Mouse (Mus musculus): ENCODE results near the gene Cx3cr1.

Cx3cr1 gene

GRCm38 (mm10) chr9:119998776-119999175 is 70.9 kb downstream of the Cx3cr1 start:
- DNase-seq (ENCODE audit: low spot score), result no peak

GRCm38 (mm10) chr9:119996080-119996479 is 73.6 kb downstream of the Cx3cr1 start:
- DNase-seq (ENCODE audit: low spot score), result no peak

- no peak for DNase-seq (ENCODE audit: low spot score)
These were observed 75.5 kb downstream of the Cx3cr1 start for GRCm38 (mm10) chr9:119994207-119994606.

GRCm38 (mm10) chr9:119993092-119993844 is 76.4 kb downstream of the Cx3cr1 start:
- DNase-seq (ENCODE audit: low spot score), result no peak

- no peak for DNase-seq (ENCODE audit: low spot score)
These were observed 78.4 kb downstream of the Cx3cr1 start for GRCm38 (mm10) chr9:119991310-119991709.

GRCm38 (mm10) chr9:119988304-119988703 is 81.4 kb downstream of the Cx3cr1 start:
- no peak for DNase-seq (ENCODE audit: low spot score)

GRCm38 (mm10) chr9:119985881-119986574 is 83.7 kb downstream of the Cx3cr1 start:
- no peak for DNase-seq (ENCODE audit: low spot score)

- DNase-seq (ENCODE audit: low spot score), result no peak
These were observed 85.1 kb downstream of the Cx3cr1 start, which contains the start of gene Csrnp1 for GRCm38 (mm10) chr9:119984536-119985011. Csrnp1 (minus strand) TSS chr9:119984658.

- peak; percentile 76 for DNase-seq (ENCODE audit: low spot score)
These were observed 85.8 kb downstream of the Cx3cr1 start for GRCm38 (mm10) chr9:119983585-119984535.

- peak; percentile 73 for DNase-seq (ENCODE audit: low spot score)
These were observed 86.6 kb downstream of the Cx3cr1 start for GRCm38 (mm10) chr9:119982956-119983551.

- DNase-seq (ENCODE audit: low spot score), result peak; percentile 85
These were observed 87.4 kb downstream of the Cx3cr1 start for GRCm38 (mm10) chr9:119982241-119982811.

- peak; percentile 79 for DNase-seq (ENCODE audit: low spot score)
These were observed 88.2 kb downstream of the Cx3cr1 start for GRCm38 (mm10) chr9:119981183-119982179.

GRCm38 (mm10) chr9:119980770-119981182 is 88.9 kb downstream of the Cx3cr1 start:
- no peak for DNase-seq (ENCODE audit: low spot score)

GRCm38 (mm10) chr9:119979749-119980148 is 89.9 kb downstream of the Cx3cr1 start:
- no peak for DNase-seq (ENCODE audit: low spot score)

GRCm38 (mm10) chr9:119978811-119979441 is 90.8 kb downstream of the Cx3cr1 start:
- no peak for DNase-seq (ENCODE audit: low spot score)

GRCm38 (mm10) chr9:119978151-119978810 is 91.4 kb downstream of the Cx3cr1 start:
- peak; percentile 64 for DNase-seq (ENCODE audit: low spot score)

- no peak for DNase-seq (ENCODE audit: low spot score)
These were observed 92.1 kb downstream of the Cx3cr1 start for GRCm38 (mm10) chr9:119977557-119978060.

- DNase-seq (ENCODE audit: low spot score), result peak; percentile 35
These were observed 92.7 kb downstream of the Cx3cr1 start for GRCm38 (mm10) chr9:119976704-119977556.
